Mouse (Mus musculus): ENCODE data around the gene Crlf1.

The Crlf1 gene

DNA sequence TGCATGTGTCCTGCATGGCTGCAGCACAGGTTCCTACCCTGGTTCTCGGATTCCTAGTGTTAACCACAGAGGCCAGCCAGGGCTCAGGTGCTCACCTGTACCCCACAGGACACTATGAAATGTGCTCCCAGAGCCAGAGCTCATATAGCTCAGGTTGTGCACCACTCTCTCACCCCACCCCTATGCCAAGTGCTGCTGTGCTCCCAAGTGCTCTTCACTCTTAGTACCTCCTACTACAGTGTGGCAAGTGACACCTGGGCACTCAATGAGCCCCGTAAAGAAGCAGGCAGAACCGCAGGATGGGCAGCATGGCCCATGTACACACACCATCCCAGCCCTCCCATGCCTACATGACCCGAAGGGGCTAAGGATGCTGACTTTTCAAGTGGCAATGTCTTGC is 24.2 kb upstream of the Crlf1 start:
- DNase-seq (ENCODE audit: low spot score in 2 of 2), result no peak

DNA sequence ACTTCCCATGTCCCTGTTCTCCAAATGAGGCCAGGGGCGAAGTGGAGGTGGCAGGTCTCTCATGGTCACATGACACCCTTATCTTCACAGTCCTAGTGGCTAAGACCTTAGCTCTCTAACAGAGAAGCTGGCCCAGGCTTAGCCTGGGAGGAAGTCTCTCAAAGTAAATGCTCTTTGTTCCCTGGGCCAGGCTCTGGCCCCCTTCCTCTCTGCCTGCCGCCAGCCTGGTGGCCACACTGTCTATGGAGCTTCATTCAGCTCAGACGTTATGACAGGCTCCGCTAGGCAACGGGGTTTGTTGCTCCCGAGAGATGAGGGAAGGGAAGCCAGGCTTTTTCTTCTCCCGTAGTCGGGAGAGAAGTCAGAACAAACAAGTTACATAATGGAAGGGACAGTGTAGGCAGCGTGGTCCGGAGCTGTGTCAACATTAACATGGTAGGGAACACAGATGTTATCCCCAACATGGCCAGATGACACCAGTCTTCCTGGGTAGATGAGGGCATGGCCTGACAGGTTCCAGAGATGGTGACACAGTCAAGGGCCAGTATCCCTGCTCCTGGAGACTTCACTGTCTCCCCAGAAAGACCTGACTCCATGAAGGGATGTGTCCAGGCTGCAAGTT is 23.6 kb upstream of the Crlf1 start:
- no peak for DNase-seq (ENCODE audit: low spot score in 2 of 2)

GRCm38 (mm10) chr8:70469938-70470337 is 23.0 kb upstream of the Crlf1 start:
- no peak for DNase-seq (ENCODE audit: low spot score in 2 of 2)

GRCm38 (mm10) chr8:70471856-70472255 is 21.1 kb upstream of the Crlf1 start:
- no peak for DNase-seq (ENCODE audit: low spot score in 2 of 2)

- peak; percentile 84 to 89 for DNase-seq (ENCODE audit: low spot score in 2 of 2)
Measured at GRCm38 (mm10) chr8:70476333-70477268, 16.4 kb upstream of the Crlf1 start, which contains the start of gene Klhl26. Gene Klhl26, minus strand, starts transcription at chr8:70476968.

- no peak for DNase-seq (ENCODE audit: low spot score in 2 of 2)
Measured at GRCm38 (mm10) chr8:70477269-70477982, 15.5 kb upstream of the Crlf1 start.

DNA sequence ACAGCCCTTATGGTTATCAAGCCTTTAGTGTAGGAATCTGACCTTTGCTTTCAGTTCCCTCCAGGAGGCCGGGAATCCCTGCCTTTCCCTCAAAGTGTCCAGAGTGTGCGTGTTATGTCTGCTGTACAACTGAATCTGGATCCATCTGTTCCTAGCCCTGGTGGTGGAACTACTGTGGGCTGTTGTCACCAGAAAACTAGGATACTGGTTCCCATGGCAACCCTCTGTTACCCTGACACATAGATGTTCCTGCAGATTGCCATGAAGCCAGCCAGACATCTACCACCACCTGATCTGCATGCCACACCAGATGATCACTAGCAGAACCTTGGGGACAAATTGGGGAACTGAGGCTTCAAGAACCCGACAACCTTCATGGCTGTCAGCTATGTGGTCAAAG is 11.1 kb upstream of the Crlf1 start:
- DNase-seq (ENCODE audit: low spot score in 2 of 2), result no peak

GRCm38 (mm10) chr8:70482943-70483342 is 10.0 kb upstream of the Crlf1 start:
- DNase-seq (ENCODE audit: low spot score in 2 of 2), result no peak

- DNase-seq (ENCODE audit: low spot score in 2 of 2), result no peak
Measured at GRCm38 (mm10) chr8:70486191-70486681, 6.7 kb upstream of the Crlf1 start.

DNA sequence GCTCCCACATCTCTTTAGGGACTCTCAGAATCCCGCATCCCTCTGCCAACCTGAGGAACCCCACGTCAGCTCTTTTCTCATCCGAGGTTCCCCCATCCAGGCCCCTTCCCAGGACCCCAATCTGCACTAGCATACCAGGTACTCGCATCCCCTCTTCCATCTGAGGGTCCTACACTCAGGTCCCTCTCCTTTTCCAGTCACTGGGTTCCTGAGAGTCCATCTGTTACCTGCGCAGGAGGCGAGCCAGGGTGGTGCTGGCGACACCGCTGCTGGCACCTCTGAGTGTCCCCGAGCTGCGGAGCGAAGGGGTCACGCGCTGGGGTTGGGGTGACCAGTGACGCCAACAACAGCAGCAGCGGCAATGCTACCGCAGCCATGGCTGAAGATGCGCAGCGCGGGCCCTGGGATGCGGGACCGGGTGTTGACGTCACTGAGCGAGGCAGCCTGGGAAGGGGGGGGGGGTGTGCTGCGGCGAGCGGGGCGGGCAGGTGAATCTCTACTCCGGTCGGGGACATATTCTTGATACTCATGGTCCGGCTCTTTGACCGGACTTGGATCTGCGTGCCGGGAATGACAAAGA is 5.9 kb upstream of the Crlf1 start, which contains the start of gene Tmem59l:
Gene Tmem59l, minus strand, starts transcription at position 418 of the 580 bp plus-strand sequence.
- DNase-seq (ENCODE audit: low spot score in 2 of 2), result no peak

- no peak for DNase-seq (ENCODE audit: low spot score in 2 of 2)
Measured at GRCm38 (mm10) chr8:70487993-70488796, 4.8 kb upstream of the Crlf1 start.

DNA sequence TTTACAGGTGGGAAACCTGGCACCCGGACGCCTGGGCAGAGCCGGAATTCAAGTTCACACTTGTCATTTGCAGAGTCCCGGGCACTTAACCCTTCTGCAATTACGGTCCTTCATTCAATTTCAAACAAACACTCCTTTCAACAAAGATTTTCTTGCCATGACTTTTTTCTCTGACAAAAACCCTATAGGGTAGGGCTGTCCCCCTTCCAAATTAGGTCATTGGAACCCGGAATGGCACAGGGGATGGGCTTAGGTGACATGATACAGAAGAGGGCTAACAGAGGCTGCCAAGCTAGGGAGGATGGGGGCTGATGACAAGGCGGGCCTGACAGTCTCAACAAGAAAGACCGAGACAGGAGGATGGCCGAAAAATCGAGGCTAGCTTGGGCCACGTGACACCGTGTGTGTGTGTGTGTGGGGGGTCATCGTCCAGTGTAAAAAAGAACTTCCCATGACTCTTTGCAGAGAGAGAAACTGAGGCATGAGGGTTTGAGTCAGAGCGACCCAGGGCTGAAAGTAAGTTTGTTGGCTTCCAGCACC is 4.0 kb upstream of the Crlf1 start:
- no peak for DNase-seq (ENCODE audit: low spot score in 2 of 2)

DNA sequence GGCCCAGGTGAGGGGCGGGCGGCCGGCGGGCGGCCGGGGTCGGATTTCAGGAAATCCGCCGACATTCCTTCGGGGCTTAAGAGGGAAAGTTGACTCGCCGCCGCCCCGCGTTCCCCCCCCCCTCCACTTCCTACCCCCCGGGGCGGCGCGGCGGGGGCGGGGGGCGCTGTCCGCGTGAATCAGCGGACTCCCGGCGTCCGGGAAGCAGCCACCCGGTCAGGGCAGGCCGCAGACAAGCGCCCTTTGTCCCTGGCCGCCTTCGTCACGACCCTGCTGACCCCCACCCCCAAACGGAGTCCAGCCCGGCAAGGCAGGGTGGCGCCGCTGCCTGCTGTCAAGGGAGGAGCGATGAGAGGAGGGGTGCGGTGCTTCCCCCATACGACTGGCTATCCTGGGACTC is 3.4 kb upstream of the Crlf1 start:
- no peak for DNase-seq (ENCODE audit: low spot score in 2 of 2)

DNA sequence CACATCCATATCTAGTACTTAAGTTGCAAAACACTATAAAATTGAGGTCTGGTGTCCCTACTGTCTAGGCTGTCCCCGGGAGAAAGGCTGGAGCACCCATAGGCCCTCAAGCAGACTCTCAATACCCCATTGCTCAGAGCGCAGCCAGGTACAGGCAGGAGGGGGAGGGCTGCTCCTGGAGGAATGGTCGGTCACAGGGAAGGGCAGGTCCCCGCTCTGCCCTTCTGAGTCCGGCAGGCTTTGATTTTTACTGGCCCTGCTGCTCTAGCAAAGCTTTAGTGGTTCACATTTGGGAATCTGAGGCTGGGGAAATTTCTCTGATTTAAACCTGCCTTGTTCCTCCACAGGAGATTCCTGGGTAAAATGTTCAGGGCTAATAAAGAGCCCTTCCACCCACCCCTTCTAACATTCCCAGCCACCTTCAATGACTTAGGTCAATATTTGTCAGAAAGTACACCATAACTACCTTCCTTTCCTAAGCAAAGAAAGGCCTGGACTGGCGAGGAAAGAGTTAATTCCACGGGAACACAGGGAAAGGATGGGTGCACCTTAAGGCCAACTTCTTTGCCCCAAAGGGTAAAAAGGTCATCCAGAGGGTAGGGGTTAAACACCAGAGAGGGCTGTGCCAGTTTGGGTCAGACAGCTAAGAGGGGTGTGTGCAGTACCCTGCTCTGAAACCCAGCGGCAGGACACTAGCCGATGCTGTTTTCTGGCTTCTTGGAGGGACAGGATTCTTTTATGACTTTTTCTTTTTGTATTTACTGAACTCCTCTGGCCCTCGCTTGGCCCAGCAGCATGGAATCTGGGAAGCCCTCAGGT is 2.7 kb upstream of the Crlf1 start:
- no peak for DNase-seq (ENCODE audit: low spot score in 2 of 2)

GRCm38 (mm10) chr8:70490880-70491495 is 2.0 kb upstream of the Crlf1 start:
- DNase-seq (ENCODE audit: low spot score in 2 of 2), result no peak

DNA sequence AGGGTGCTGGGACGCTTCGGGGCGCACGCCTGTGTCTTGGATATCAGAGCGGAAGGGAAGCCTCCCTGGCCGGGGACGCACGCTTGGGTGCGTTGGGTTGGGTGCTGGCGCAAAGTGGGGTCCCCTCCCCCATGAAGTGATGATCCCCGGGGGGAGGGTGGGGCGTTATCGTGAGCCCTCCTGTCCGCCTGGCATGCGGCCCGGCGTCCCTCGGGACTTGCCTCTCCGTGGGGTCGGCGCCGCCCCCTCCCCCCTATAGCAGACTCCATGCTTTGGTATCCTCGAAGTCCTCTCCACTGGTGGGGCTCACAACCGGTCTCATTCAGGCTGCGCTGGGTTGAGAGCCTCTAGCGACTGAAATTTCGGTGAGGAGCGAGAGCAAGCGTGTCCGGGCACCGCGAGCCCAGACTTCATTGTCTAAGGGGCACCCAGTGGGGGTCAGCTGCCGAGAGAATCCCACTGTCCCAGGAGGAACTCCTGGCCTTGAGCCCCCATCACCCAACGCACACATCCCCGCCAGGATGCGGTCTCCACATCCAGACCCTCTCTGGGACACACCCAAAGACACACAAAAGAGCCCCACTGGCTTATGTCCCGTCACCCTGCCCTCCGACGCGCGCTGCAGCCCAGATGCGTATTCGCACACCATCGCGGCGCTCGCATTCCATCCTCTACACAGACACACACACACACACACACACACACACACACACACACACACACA is 896 bp downstream of the Crlf1 start:
- DNase-seq (ENCODE audit: low spot score in 2 of 2), result no peak

GRCm38 (mm10) chr8:70494416-70494945 is 1.5 kb downstream of the Crlf1 start:
- DNase-seq (ENCODE audit: low spot score in 2 of 2), result no peak

GRCm38 (mm10) chr8:70495001-70495770 is 2.2 kb downstream of the Crlf1 start:
- DNase-seq (ENCODE audit: low spot score in 2 of 2), result no peak
